Mouse (Mus musculus): ENCODE results near the gene Ccl1. TPM values are rescaled to one million over a fixed set of nuclear protein-coding genes. Genes with fewer than 3 reads are reported as not detected.

Gene Ccl1
- total and polyA plus RNA-seq, 2 experiments from 2014 or later = 0.46 TPM; not detected in 1

- no peak for DNase-seq
- H3K4me1 ChIP-seq (ENCODE audit: insufficient read depth) = no peaks in the 10 kb centered on the region
- no peak for TF ChIP-seq CTCF (IDR thresholded peaks at IDR 0.05; ENCODE audit: low read depth)
- H3K4me3 ChIP-seq (ENCODE audit: low read depth, low read length) = no peak overlapping the region
- no peak overlapping the region for H3K27ac ChIP-seq (ENCODE audit: low read depth, low read length)
- no peaks in the 10 kb centered on the region for H3K36me3 ChIP-seq (ENCODE audit: insufficient read depth)
- ATAC-seq = no peak
- no peaks in the 10 kb centered on the region for H3K27me3 ChIP-seq (ENCODE audit: insufficient read depth, low read length)
- WGBS = 75% methylated on average over 4 of the region's 4 CpGs
- no peak overlapping the region for H3K4me2 ChIP-seq (ENCODE audit: low read depth)
- H3K9me3 ChIP-seq (ENCODE audit: low read length) = no peaks in the 10 kb centered on the region
- H3K9ac ChIP-seq = no peak overlapping the region
Observed at GRCm38 (mm10) chr11:82214405-82214804, 91.1 kb downstream of the Ccl1 start.

GRCm38 (mm10) chr11:82206960-82207488 lies 98.5 kb downstream of the Ccl1 start:
- no peak for TF ChIP-seq CTCF (IDR thresholded peaks at IDR 0.05; ENCODE audit: low read depth)
- Histone ChIP-seq H3K27me3 (ENCODE audit: insufficient read depth, low read length) (no peaks in the 10 kb centered on the region), H3K4me2 (ENCODE audit: low read depth) (no peak overlapping the region), H3K4me3 (ENCODE audit: low read depth, low read length) (no peak overlapping the region), H3K9me3 (ENCODE audit: low read length) (no peaks in the 10 kb centered on the region), H3K27ac (ENCODE audit: low read depth, low read length) (no peak overlapping the region), H3K4me1 (ENCODE audit: insufficient read depth) (no peaks in the 10 kb centered on the region), H3K36me3 (ENCODE audit: insufficient read depth) (no peaks in the 10 kb centered on the region), H3K9ac (no peak overlapping the region)
- DNase-seq = no peak
- 94% methylated on average over 2 of the region's 2 CpGs for WGBS
- ATAC-seq = no peak

- Histone ChIP-seq H3K4me1 (ENCODE audit: insufficient read depth) (no peaks in the 10 kb centered on the region), H3K27ac (ENCODE audit: low read depth, low read length) (no peak overlapping the region), H3K4me3 (ENCODE audit: low read depth, low read length) (no peak overlapping the region), H3K36me3 (ENCODE audit: insufficient read depth) (no peaks in the 10 kb centered on the region), H3K9ac (no peak overlapping the region), H3K27me3 (ENCODE audit: insufficient read depth, low read length) (no peaks in the 10 kb centered on the region), H3K4me2 (ENCODE audit: low read depth) (no peak overlapping the region), H3K9me3 (ENCODE audit: low read length) (no peaks in the 10 kb centered on the region)
- TF ChIP-seq CTCF (IDR thresholded peaks at IDR 0.05; ENCODE audit: low read depth) = no peak
- no peak for DNase-seq
- ATAC-seq = no peak
- WGBS = 91% methylated on average over 6 of the region's 6 CpGs
Observed at GRCm38 (mm10) chr11:82205221-82205620, 100.3 kb downstream of the Ccl1 start.

- 0 out of 2 replicates have a peak, but pooled peaks cover under 1% of the 10 kb centered on the region for H3K4me1 ChIP-seq (ENCODE audit: insufficient read depth)
- no peak overlapping the region for H3K4me3 ChIP-seq (ENCODE audit: low read depth, low read length)
- H3K9me3 ChIP-seq (ENCODE audit: low read length) = no peaks in the 10 kb centered on the region
- WGBS = 95% methylated on average over 3 of the region's 3 CpGs
- ATAC-seq = no peak
- TF ChIP-seq CTCF (IDR thresholded peaks at IDR 0.05; ENCODE audit: low read depth) = no peak
- H3K36me3 ChIP-seq (ENCODE audit: insufficient read depth) = no peaks in the 10 kb centered on the region
- H3K4me2 ChIP-seq (ENCODE audit: low read depth) = no peak overlapping the region
- H3K9ac ChIP-seq = no peak overlapping the region
- H3K27ac ChIP-seq (ENCODE audit: low read depth, low read length) = no peak overlapping the region
- no peaks in the 10 kb centered on the region for H3K27me3 ChIP-seq (ENCODE audit: insufficient read depth, low read length)
- no peak for DNase-seq
Observed at GRCm38 (mm10) chr11:82203706-82204105, 101.8 kb downstream of the Ccl1 start.

- no peaks in the 10 kb centered on the region for H3K27me3 ChIP-seq (ENCODE audit: insufficient read depth, low read length)
- 0 out of 2 replicates have a peak, but pooled peaks cover 4% of the 10 kb centered on the region for H3K4me1 ChIP-seq (ENCODE audit: insufficient read depth)
- no peak overlapping the region for H3K9ac ChIP-seq
- no peak overlapping the region for H3K27ac ChIP-seq (ENCODE audit: low read depth, low read length)
- H3K4me2 ChIP-seq (ENCODE audit: low read depth) = no peak overlapping the region
- WGBS = 79% methylated on average over 3 of the region's 3 CpGs
- no peaks in the 10 kb centered on the region for H3K9me3 ChIP-seq (ENCODE audit: low read length)
- no peaks in the 10 kb centered on the region for H3K36me3 ChIP-seq (ENCODE audit: insufficient read depth)
- no peak for ATAC-seq
- H3K4me3 ChIP-seq (ENCODE audit: low read depth, low read length) = no peak overlapping the region
- no peak for TF ChIP-seq CTCF (IDR thresholded peaks at IDR 0.05; ENCODE audit: low read depth)
- no peak for DNase-seq
Observed at GRCm38 (mm10) chr11:82197774-82198173, 107.7 kb downstream of the Ccl1 start.

- DNase-seq = no peak
- H3K27ac ChIP-seq (ENCODE audit: low read depth, low read length) = no peak overlapping the region
- H3K36me3 ChIP-seq (ENCODE audit: insufficient read depth) = no peaks in the 10 kb centered on the region
- H3K9me3 ChIP-seq (ENCODE audit: low read length) = no peaks in the 10 kb centered on the region
- H3K4me3 ChIP-seq (ENCODE audit: low read depth, low read length) = no peak overlapping the region
- no peak for ATAC-seq
- no peak overlapping the region for H3K4me2 ChIP-seq (ENCODE audit: low read depth)
- H3K4me1 ChIP-seq (ENCODE audit: insufficient read depth) = 0 out of 2 replicates have a peak, but pooled peaks cover 4% of the 10 kb centered on the region
- TF ChIP-seq CTCF (IDR thresholded peaks at IDR 0.05; ENCODE audit: low read depth) = no peak
- H3K9ac ChIP-seq = no peak overlapping the region
- WGBS = 71% methylated on average over 2 of the region's 2 CpGs
- no peaks in the 10 kb centered on the region for H3K27me3 ChIP-seq (ENCODE audit: insufficient read depth, low read length)
Observed at GRCm38 (mm10) chr11:82194980-82195379, 110.5 kb downstream of the Ccl1 start.

GRCm38 (mm10) chr11:82193826-82194225 lies 111.7 kb downstream of the Ccl1 start:
- no peak overlapping the region for H3K4me2 ChIP-seq (ENCODE audit: low read depth)
- no peaks in the 10 kb centered on the region for H3K9me3 ChIP-seq (ENCODE audit: low read length)
- ATAC-seq (no peak), DNase-seq (no peak)
- 31% methylated on average over 9 of the region's 9 CpGs for WGBS
- H3K27me3 ChIP-seq (ENCODE audit: insufficient read depth, low read length) = no peaks in the 10 kb centered on the region
- H3K27ac ChIP-seq (ENCODE audit: low read depth, low read length) = no peak overlapping the region
- 0 out of 2 replicates have a peak, but pooled peaks cover 4% of the 10 kb centered on the region for H3K4me1 ChIP-seq (ENCODE audit: insufficient read depth)
- H3K9ac ChIP-seq = no peak overlapping the region
- H3K4me3 ChIP-seq (ENCODE audit: low read depth, low read length) = no peak overlapping the region
- no peak for TF ChIP-seq CTCF (IDR thresholded peaks at IDR 0.05; ENCODE audit: low read depth)
- H3K36me3 ChIP-seq (ENCODE audit: insufficient read depth) = no peaks in the 10 kb centered on the region
